Comparison of ENCODE assay signal across 9 mouse cellular contexts in genomic region chr8:26848098-26848772, GRCm38 (mm10).
DNase-seq lines count a peak whose midpoint lies in the region; ATAC-seq lines count a peak whose summit lies in the region.
"Had no signal": no experiment of that assay in that cellular context is flagged by ENCODE, and none has a peak within 500 bp of the region (broad histone marks: within the 10 kb centered on the region; RNA-seq: fewer than 3 reads in every experiment).

No protein-coding gene starts in this region.

- no peak overlapping the region for H3K27ac ChIP-seq in heart, embryonic 11.5 days (ENCODE audit: low read depth, low read length)
- H3K27ac ChIP-seq in embryonic facial prominence, embryonic 15.5 days (replicated peaks): peak overlapping the region; percentile 88

- no peak for ATAC-seq in heart, embryonic 11.5 days (replicated peaks; ENCODE audit: insufficient number of reproducible peaks, low FRiP score, low TSS enrichment)
- peak; percentile 86 for ATAC-seq in embryonic facial prominence, embryonic 15.5 days (ENCODE audit: insufficient number of reproducible peaks, low FRiP score, low TSS enrichment, low read depth)

- H3K4me3 ChIP-seq in heart, embryonic 11.5 days (ENCODE audit: low read depth, low read length): no peak overlapping the region
- H3K4me3 ChIP-seq in embryonic facial prominence, embryonic 15.5 days (replicated peaks): no peak overlapping the region

- WGBS in heart, embryonic 11.5 days (ENCODE audit: insufficient replicate concordance): 67% methylated on average over 17 of the region's 17 CpGs
- WGBS in embryonic facial prominence, embryonic 15.5 days: 23% methylated on average over 17 of the region's 17 CpGs

- H3K4me2 ChIP-seq in heart, embryonic 11.5 days: no peak overlapping the region
- 0 out of 2 replicates have a peak overlapping the region, but pooled peaks have one; percentile 22 for H3K4me2 ChIP-seq in embryonic facial prominence, embryonic 15.5 days (replicated peaks)

- DNase-seq in heart, adult 9 months (ENCODE audit: low spot score in 2 of 2): peak; percentile 36 to 49
- DNase-seq in kidney, adult 8-10 months: peak; percentile 4 to 64
- DNase-seq in neural tube, embryonic 10.5 days (ENCODE audit: extremely low spot score, low spot score): peak; percentile 52
- no peak for DNase-seq in thymus, postnatal 4 days
- DNase-seq in testis, postnatal 14 days (ENCODE audit: low spot score): no peak
- DNase-seq in right cerebral cortex, postnatal 25 days: no peak
- DNase-seq: adrenal gland, postnatal 10 days had no signal

- H3K9ac ChIP-seq in heart, embryonic 11.5 days (ENCODE audit: low read depth, low read length): no peak overlapping the region
- no peak overlapping the region for H3K9ac ChIP-seq in embryonic facial prominence, embryonic 15.5 days

- no peaks in the 10 kb centered on the region for H3K36me3 ChIP-seq in heart, embryonic 11.5 days (ENCODE audit: control insufficient read depth, insufficient read depth, low read length)
- H3K36me3 ChIP-seq in embryonic facial prominence, embryonic 15.5 days: no peaks in the 10 kb centered on the region

- H3K9me3 ChIP-seq in heart, embryonic 11.5 days (replicated peaks; ENCODE audit: control insufficient read depth, low read length): no peaks in the 10 kb centered on the region
- no peaks in the 10 kb centered on the region for H3K9me3 ChIP-seq in embryonic facial prominence, embryonic 15.5 days (replicated peaks)

- peaks cover 2% of the 10 kb centered on the region for H3K27me3 ChIP-seq in heart, embryonic 11.5 days (ENCODE audit: control insufficient read depth, insufficient read depth, low read length)
- H3K27me3 ChIP-seq in embryonic facial prominence, embryonic 15.5 days: no peaks in the 10 kb centered on the region

- peaks cover 4% of the 10 kb centered on the region; the same call in 1 of the 2 replicates for H3K4me1 ChIP-seq in heart, embryonic 11.5 days (ENCODE audit: control insufficient read depth, insufficient read depth, low read length)
- peaks cover 52% of the 10 kb centered on the region for H3K4me1 ChIP-seq in embryonic facial prominence, embryonic 15.5 days

Comparison
In these comparisons a context has a peak if more than half of its experiments do, and no peak if none do; other contexts are left out.
1. DNase-seq: peak in heart, adult 9 months (2 of 2), kidney, adult 8-10 months (2 of 2) and neural tube, embryonic 10.5 days (single experiment); none in thymus, postnatal 4 days (single experiment), testis, postnatal 14 days (single experiment) and right cerebral cortex, postnatal 25 days (single experiment).